Mouse (Mus musculus): ENCODE data around the gene Cers3. TPM values are rescaled to one million over a fixed set of nuclear protein-coding genes. Genes with fewer than 3 reads are reported as not detected.

Gene Cers3
- polyA plus RNA-seq (2015; fragmentation: Nextera tagmentation; extraction: Ambion mirVana), result 0.37 and 1.2 TPM in 2 replicates

DNA sequence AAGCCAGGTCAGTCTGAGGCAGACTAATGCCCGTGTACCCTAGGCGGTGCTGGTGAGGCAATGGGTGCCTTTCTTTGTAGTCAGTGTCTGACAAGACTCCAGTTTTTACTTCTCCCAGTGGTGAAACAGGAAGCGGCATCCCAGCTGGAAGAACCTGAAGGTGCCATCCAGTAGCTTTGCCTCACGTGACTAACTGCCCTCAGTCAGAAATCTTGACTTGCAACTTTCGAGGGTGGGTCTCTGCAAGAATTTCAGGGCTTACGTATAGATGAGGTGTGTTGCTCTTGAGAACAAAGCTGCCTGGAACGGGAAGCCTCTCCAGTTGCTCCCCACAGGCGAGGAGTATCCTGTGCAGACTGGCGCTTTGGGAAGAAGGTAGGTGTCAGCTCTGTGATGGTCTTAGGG is at the start of gene Cers3:
Gene Cers3 (plus strand): TSS at position 128 of the 405 bp plus-strand sequence.
- Histone ChIP-seq H3K4me3 (replicated peaks) (no peak within 1 kb of the TSS), H3K9me3 (replicated peaks) (no peaks in the 10 kb centered on the region), H3K36me3 (no peaks in the 10 kb centered on the region), H3K9ac (replicated peaks) (no peak within 1 kb of the TSS), H3K27ac (replicated peaks) (no peak within 1 kb of the TSS), H3K4me2 (no peak within 1 kb of the TSS), H3K27me3 (replicated peaks) (no peaks in the 10 kb centered on the region), H3K4me1 (peaks cover 7% of the 10 kb centered on the region)
- 81% methylated on average over 9 of the region's 9 CpGs for WGBS
- ATAC-seq (ENCODE audit: low FRiP score), result no peak

DNA sequence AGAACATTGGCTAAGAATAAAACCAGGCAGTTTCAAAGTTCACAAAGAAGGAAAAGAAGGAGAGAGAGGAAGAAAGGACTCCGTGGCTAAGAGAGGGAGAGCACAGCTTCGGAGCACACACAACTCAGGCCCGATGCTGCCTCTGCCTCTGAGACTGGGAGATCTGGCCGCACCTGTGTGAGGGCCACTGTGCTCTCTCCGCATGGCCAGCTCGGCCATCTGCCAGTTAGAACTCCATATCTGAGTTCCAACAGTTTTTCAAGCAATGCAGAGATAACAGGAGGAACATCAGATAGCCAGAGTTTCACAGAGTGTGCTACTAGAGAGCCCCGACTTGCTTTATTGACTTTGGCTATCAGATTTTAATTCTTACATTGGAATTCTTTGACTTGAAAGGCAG is 48.8 kb upstream of the Cers3 start:
- Histone ChIP-seq H3K9me3 (replicated peaks) (no peaks in the 10 kb centered on the region), H3K4me2 (no peak overlapping the region), H3K27ac (replicated peaks) (no peak overlapping the region), H3K36me3 (peaks cover 10% of the 10 kb centered on the region), H3K4me1 (peaks cover 14% of the 10 kb centered on the region), H3K27me3 (replicated peaks) (no peaks in the 10 kb centered on the region), H3K9ac (replicated peaks) (no peak overlapping the region), H3K4me3 (replicated peaks) (no peak overlapping the region)
- ATAC-seq (ENCODE audit: low FRiP score), result no peak
- 83% methylated on average over 7 of the region's 7 CpGs for WGBS

DNA sequence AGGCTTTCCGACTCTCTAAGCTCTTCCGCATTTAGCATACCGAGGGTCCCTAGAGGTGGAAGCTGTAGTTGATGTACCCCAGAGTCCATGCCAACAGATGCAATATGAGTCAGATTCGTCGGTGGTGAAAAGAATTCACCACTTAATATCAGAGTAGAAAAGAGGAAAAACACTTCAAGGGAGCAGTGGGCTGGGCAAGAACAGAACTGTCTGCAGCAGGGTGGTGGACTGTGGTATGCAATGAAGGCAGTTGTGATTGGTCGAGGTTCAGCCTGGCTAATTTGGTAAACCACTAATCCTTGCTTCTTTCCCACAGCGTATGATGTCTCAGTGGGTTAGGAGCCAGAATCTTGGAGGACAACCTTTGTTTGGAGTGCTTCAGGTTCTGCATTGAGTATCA is 40.6 kb upstream of the Cers3 start:
- H3K4me2 ChIP-seq, result no peak overlapping the region
- 93% methylated on average over 7 of the region's 7 CpGs for WGBS

DNA sequence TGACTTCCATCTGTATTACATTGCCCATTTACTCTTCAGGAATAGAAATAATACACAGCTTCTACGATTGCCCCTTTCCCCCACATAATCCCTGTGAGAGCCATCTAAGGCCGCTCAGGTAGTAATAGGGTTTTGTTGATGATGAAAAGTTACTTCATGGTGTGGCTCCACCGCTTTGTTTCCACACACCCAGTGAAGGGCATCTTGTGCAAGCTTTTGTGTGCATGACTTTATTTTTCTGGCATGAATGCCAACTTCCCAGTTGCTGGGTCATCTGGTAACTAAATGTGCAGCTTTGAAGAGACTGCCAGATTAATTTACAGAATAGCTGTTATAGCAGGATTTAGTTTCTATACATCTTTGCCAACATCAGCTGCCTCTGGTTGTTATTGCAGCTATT is 38.7 kb upstream of the Cers3 start:
- Histone ChIP-seq H3K36me3 (peaks cover 40% of the 10 kb centered on the region), H3K9ac (replicated peaks) (no peak overlapping the region), H3K4me2 (no peak overlapping the region), H3K9me3 (replicated peaks) (no peaks in the 10 kb centered on the region), H3K4me1 (no peaks in the 10 kb centered on the region), H3K27me3 (replicated peaks) (no peaks in the 10 kb centered on the region), H3K27ac (replicated peaks) (no peak overlapping the region), H3K4me3 (replicated peaks) (no peak overlapping the region)
- WGBS, result 87% methylated on average over 3 of the region's 3 CpGs
- ATAC-seq (ENCODE audit: low FRiP score), result no peak

More for the DNA sequence above, 40.6 kb upstream of the Cers3 start:
- peaks cover 38% of the 10 kb centered on the region for H3K36me3 ChIP-seq
- H3K27ac ChIP-seq (replicated peaks), result no peak overlapping the region
- H3K9me3 ChIP-seq (replicated peaks), result no peaks in the 10 kb centered on the region
- ATAC-seq (ENCODE audit: low FRiP score), result no peak
- no peaks in the 10 kb centered on the region for H3K4me1 ChIP-seq
- H3K9ac ChIP-seq (replicated peaks), result no peak overlapping the region
- H3K4me3 ChIP-seq (replicated peaks), result no peak overlapping the region
- H3K27me3 ChIP-seq (replicated peaks), result no peaks in the 10 kb centered on the region

DNA sequence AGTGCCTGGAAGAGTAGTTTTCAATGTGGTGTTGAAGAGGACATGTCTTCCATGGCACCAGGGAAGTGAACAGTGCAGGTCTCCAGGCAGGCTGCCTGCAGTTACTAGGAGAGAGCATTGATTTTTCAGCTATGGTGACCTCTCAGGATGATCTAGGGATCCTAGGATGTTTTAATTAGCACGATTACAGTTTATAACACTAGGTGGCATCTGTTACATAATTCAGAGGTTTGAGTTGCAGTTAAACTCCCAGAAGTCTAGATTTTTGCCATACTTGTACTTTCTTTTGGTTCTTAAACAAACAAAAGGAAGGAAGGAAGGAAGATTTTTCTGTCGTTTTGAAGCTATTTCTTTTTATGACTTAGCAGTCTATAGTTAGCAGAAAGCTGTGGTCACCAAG is 32.1 kb upstream of the Cers3 start:
- Histone ChIP-seq H3K4me3 (replicated peaks) (no peak overlapping the region), H3K4me2 (no peak overlapping the region), H3K9ac (replicated peaks) (no peak overlapping the region), H3K27ac (replicated peaks) (no peak overlapping the region), H3K9me3 (replicated peaks) (no peaks in the 10 kb centered on the region), H3K27me3 (replicated peaks) (no peaks in the 10 kb centered on the region), H3K4me1 (no peaks in the 10 kb centered on the region), H3K36me3 (peaks cover 54% of the 10 kb centered on the region)
- 53% methylated on average over 2 of the region's 2 CpGs for WGBS
- no peak for ATAC-seq (ENCODE audit: low FRiP score)

DNA sequence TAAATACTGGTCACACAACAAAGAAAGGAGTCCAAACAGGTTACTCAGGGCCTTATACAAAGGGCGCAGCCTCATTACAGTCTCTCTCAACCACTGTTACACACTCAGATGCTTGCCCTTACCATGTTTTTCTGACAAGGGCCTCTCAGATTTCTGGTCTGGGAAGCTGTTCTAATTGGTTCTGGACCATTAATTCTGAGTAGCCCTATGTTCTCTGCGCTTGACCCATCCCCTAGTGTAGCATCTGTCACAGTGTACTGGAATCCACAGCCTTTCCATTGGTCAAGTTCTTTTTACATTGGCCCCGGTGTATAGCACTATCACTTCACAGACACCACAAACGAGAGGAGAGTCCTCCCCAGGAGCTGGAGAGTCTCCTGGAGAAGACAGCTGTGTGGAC is 18.8 kb upstream of the Cers3 start:
- Histone ChIP-seq H3K4me1 (no peaks in the 10 kb centered on the region), H3K36me3 (peaks cover 9% of the 10 kb centered on the region), H3K4me2 (no peak overlapping the region), H3K9me3 (replicated peaks) (no peaks in the 10 kb centered on the region), H3K9ac (replicated peaks) (no peak overlapping the region), H3K4me3 (replicated peaks) (no peak overlapping the region), H3K27me3 (replicated peaks) (peaks cover 17% of the 10 kb centered on the region), H3K27ac (replicated peaks) (no peak overlapping the region)
- 36% methylated on average over 4 of the region's 4 CpGs for WGBS
- ATAC-seq (ENCODE audit: low FRiP score), result no peak

DNA sequence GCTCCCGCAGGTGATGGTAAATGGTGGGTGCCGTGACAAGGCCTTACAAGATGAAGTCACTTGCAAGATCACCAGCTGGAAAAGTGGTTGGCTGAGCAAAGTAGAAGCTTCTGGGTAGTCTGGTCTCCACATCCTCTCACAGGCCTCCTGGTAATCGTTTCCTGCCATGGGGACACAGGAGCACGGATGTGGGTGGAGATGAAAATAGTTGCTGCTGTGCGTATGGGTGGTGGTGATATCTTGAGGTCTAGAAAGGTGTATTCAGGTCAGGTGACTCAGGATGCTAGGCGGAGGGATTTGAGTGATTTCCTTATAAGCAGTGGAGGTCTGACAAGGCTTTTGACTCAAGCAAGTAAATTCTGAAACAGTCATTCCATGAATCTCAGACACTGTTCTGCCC is 18.4 kb upstream of the Cers3 start:
- ATAC-seq (ENCODE audit: low FRiP score), result no peak
- Histone ChIP-seq H3K27ac (replicated peaks) (no peak overlapping the region), H3K4me3 (replicated peaks) (no peak overlapping the region), H3K36me3 (peaks cover 9% of the 10 kb centered on the region), H3K4me2 (no peak overlapping the region), H3K4me1 (no peaks in the 10 kb centered on the region), H3K27me3 (replicated peaks) (peaks cover 17% of the 10 kb centered on the region), H3K9me3 (replicated peaks) (no peaks in the 10 kb centered on the region), H3K9ac (replicated peaks) (no peak overlapping the region)
- WGBS, result 89% methylated on average over 6 of the region's 6 CpGs

DNA sequence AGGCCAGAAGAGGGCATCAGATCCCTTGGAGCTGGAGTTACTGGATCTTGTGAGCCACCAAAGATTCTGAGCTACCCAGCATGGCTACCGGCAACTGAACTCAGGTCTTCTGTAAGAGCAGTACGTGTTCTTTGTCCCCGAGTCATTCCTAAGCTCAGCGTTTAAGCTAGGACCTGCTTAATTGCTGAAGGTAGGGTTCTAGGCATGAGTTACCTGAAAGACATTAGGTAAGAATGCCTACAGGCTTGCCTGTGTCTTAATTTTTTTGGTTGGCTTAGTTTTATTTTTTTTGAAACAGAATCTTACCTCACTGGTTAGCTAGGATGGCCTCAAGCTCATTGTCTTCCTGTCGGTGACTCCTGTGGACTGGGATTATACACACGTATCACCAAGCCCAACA is 15.2 kb upstream of the Cers3 start:
- no peak overlapping the region for H3K4me2 ChIP-seq
- no peaks in the 10 kb centered on the region for H3K9me3 ChIP-seq (replicated peaks)
- H3K4me3 ChIP-seq (replicated peaks), result no peak overlapping the region
- 92% methylated on average over 6 of the region's 6 CpGs for WGBS
- no peak overlapping the region for H3K9ac ChIP-seq (replicated peaks)
- no peak overlapping the region for H3K27ac ChIP-seq (replicated peaks)
- H3K27me3 ChIP-seq (replicated peaks), result peaks cover 16% of the 10 kb centered on the region
- H3K4me1 ChIP-seq, result no peaks in the 10 kb centered on the region
- ATAC-seq (ENCODE audit: low FRiP score), result no peak
- H3K36me3 ChIP-seq, result no peaks in the 10 kb centered on the region

DNA sequence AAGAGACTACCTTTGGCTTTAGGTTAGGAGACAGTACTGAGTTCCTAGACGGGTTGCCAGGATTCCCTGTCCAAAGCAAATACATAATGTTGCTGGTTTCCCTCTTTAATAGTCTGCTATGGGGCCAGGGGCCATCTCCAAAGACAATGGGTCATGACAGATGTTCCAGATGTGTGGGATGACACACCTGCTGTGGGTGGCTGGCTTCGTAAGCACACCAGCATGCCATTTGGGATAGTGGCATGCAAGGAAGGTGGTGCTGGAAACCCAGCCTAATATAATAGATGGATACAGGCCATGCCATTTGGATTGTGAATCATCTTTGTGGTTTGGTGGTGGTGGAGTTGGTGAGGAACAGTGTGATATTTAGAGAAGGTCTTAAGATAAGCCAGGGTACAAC is 14.1 kb upstream of the Cers3 start:
- no peak overlapping the region for H3K4me3 ChIP-seq (replicated peaks)
- no peaks in the 10 kb centered on the region for H3K36me3 ChIP-seq
- 93% methylated on average over 2 of the region's 2 CpGs for WGBS
- no peaks in the 10 kb centered on the region for H3K4me1 ChIP-seq
- no peak overlapping the region for H3K4me2 ChIP-seq
- H3K9me3 ChIP-seq (replicated peaks), result no peaks in the 10 kb centered on the region
- no peak for ATAC-seq (ENCODE audit: low FRiP score)
- H3K27ac ChIP-seq (replicated peaks), result no peak overlapping the region
- peaks cover 14% of the 10 kb centered on the region for H3K27me3 ChIP-seq (replicated peaks)
- H3K9ac ChIP-seq (replicated peaks), result no peak overlapping the region

DNA sequence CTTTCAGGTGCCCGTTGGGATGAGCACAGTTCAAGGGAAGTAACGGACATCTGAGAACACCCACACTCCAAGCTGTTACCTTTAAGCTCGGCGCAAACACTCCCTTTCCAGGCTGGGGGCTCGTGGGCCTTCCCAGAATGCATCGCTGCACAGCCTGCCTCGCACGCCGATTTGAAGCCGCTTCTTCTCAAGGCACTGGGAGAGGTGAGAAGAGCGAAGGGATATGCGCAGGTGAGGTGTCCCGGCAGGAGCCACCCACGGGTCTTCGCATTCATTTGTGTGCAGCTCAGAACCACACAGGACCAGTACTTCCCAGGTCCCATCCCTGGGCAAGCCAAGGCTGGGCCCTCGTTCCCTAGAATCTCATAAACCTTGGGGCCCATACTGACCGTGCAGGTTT is 9.9 kb upstream of the Cers3 start:
- no peak for ATAC-seq (ENCODE audit: low FRiP score)
- WGBS, result 97% methylated on average over 17 of the region's 17 CpGs
- no peak overlapping the region for H3K4me3 ChIP-seq (replicated peaks)

DNA sequence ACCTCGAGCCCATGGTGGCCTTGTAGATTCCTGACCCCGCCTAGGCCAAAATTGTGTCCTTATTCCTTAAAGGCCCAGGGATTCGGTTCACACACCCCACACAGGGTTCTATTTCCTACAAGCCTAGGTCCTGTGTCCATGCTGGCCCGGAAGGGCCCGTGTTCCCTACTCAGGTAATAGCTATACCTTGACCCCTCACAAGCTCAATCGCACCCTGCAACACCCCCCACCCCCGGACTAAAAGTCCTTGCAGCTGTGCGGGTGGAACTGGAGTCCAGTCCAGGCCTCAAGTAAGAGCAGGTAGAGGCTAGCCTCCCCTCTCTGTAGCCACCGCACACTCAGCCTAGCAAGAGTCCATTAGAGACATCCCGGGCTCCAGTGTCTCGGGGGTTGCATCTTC is 9.4 kb upstream of the Cers3 start:
- Histone ChIP-seq H3K9ac (replicated peaks) (no peak overlapping the region), H3K36me3 (no peaks in the 10 kb centered on the region), H3K27me3 (replicated peaks) (no peaks in the 10 kb centered on the region), H3K4me3 (replicated peaks) (no peak overlapping the region), H3K27ac (replicated peaks) (no peak overlapping the region), H3K4me1 (no peaks in the 10 kb centered on the region), H3K4me2 (no peak overlapping the region), H3K9me3 (replicated peaks) (no peaks in the 10 kb centered on the region)
- WGBS, result 96% methylated on average over 11 of the region's 11 CpGs
- no peak for ATAC-seq (ENCODE audit: low FRiP score)

More for the DNA sequence above, 9.9 kb upstream of the Cers3 start:
- Histone ChIP-seq H3K9ac (replicated peaks) (no peak overlapping the region), H3K27ac (replicated peaks) (no peak overlapping the region), H3K36me3 (no peaks in the 10 kb centered on the region), H3K27me3 (replicated peaks) (no peaks in the 10 kb centered on the region), H3K4me2 (no peak overlapping the region), H3K4me1 (no peaks in the 10 kb centered on the region), H3K9me3 (replicated peaks) (no peaks in the 10 kb centered on the region)

DNA sequence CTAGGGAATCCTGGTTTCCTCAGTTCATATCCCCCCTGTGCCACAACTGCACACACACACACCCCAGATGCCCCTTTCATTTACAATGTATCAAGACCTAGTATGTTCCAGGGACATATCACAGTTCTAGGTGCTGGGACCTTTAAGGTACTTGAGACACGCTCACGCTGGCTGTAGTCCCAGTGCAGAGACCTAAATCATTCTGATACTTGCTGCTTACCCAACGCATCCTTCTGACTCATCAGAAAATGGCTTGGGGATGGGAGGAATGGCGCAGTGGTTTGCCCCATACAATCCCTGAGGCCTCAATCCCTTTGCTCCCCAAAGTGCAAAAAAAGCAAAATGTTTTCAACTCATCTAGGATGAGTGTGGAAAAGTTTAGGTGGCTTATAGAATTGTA is 8.8 kb upstream of the Cers3 start:
- no peak overlapping the region for H3K4me2 ChIP-seq
- H3K27me3 ChIP-seq (replicated peaks), result no peaks in the 10 kb centered on the region
- no peaks in the 10 kb centered on the region for H3K4me1 ChIP-seq
- no peak overlapping the region for H3K4me3 ChIP-seq (replicated peaks)
- H3K27ac ChIP-seq (replicated peaks), result no peak overlapping the region
- no peak overlapping the region for H3K9ac ChIP-seq (replicated peaks)
- H3K36me3 ChIP-seq, result no peaks in the 10 kb centered on the region
- H3K9me3 ChIP-seq (replicated peaks), result no peaks in the 10 kb centered on the region
- WGBS, result 96% methylated on average over 4 of the region's 4 CpGs
- no peak for ATAC-seq (ENCODE audit: low FRiP score)

DNA sequence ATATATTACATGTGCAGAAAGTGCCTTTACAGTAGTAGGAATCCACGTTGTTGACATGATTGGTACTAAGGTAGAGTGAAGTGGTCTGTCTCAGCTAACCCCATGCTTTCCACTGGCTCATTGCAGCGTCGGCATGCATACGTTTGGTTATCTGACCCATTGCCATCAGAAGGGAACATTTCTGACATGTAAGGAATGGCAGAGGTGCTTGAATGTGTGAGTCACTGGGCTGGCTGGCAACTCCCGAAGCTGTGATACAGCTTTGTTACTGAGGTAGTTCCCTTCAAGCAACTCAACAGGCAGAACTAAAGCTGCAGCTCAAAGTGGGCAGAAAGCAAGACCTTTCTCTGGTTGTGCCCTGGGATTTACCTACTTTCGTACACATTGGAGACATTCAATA is 8.3 kb upstream of the Cers3 start:
- WGBS, result 95% methylated on average over 6 of the region's 6 CpGs

More for the DNA sequence above, 8.3 kb upstream of the Cers3 start:
- Histone ChIP-seq H3K27me3 (replicated peaks) (no peaks in the 10 kb centered on the region), H3K4me2 (no peak overlapping the region), H3K4me1 (peaks cover under 1% of the 10 kb centered on the region; the same call in 1 of the 2 replicates), H3K36me3 (no peaks in the 10 kb centered on the region), H3K4me3 (replicated peaks) (no peak overlapping the region), H3K9me3 (replicated peaks) (no peaks in the 10 kb centered on the region), H3K9ac (replicated peaks) (no peak overlapping the region), H3K27ac (replicated peaks) (no peak overlapping the region)
- no peak for ATAC-seq (ENCODE audit: low FRiP score)
